Mouse (Mus musculus) large intestine, adult 2 months (tissue): ENCODE measurements around the gene Asdurf. TPM values are rescaled to one million over a fixed set of nuclear protein-coding genes. Genes with fewer than 3 reads are reported as not detected.

Experiments
- polyA plus RNA-seq: library from polyadenylated mRNA; depleted of rRNA; stranded (reverse); fragments of >200 nt; gene quantifications from 2 replicates; pipeline ENCODE4 v1.2.3, GENCODE M21; 2012; rRNA removed

The Asdurf gene
- polyA plus RNA-seq, 1 experiment, result not detected

Other genes starting within 250 kb of the Asdurf start
- not detected in 2 replicates for gene 1700019A02Rik, start 165.0 kb downstream of the Asdurf start, polyA plus RNA-seq
- 0.92 and 2.1 TPM in 2 replicates for gene Pms1, start 55.6 kb downstream of the Asdurf start, polyA plus RNA-seq
- 10.0 and 10.8 TPM in 2 replicates for gene Ormdl1, start 55.5 kb downstream of the Asdurf start, polyA plus RNA-seq
- 11.8 and 19.8 TPM in 2 replicates for gene Gm28778, start 55.5 kb downstream of the Asdurf start, polyA plus RNA-seq
- gene Osgepl1, start 39.0 kb downstream of the Asdurf start, polyA plus RNA-seq, result 3.7 and 4.6 TPM in 2 replicates
- not detected in 2 replicates for gene Gm28551, start within 50 bp of the Asdurf start, polyA plus RNA-seq
- 5.6 and 7.6 TPM in 2 replicates for gene Asnsd1, start 133 bp upstream of the Asdurf start, polyA plus RNA-seq